Mouse (Mus musculus) embryonic facial prominence, embryonic 11.5 days (tissue): ENCODE measurements around the gene Secisbp2l. TPM values are rescaled to one million over a fixed set of nuclear protein-coding genes. Genes with fewer than 3 reads are reported as not detected.

Source experiments
- ATAC-seq: fragments of 200-750 bp; cut with Nextera tagmentation; replicated peaks from 2 replicates; pipeline ENCODE4 v1.8.0; 2017; ENCODE audit warnings: low read depth; ENCODE audit not compliant: insufficient number of reproducible peaks, low FRiP score, low TSS enrichment
- DNase-seq: peaks from one replicate; pipeline ENCODE4 v3.0.0-alpha.2; 2015; ENCODE audit warnings: low spot score
- H3K27ac ChIP-seq: fragments of 300-500 bp; sonication (generic); replicated peaks from 2 replicates; pipeline ENCODE4 v1.5.1; 2014; ENCODE audit warnings: mild to moderate bottlenecking, low read depth, low read length, control low read depth
- H3K27me3 ChIP-seq: fragments of 300-500 bp; sonication (generic); 2 replicates; pipeline ENCODE4 v1.6.1; 2014; ENCODE audit warnings: mild to moderate bottlenecking, low read length, moderate library complexity, mixed read lengths; ENCODE audit not compliant: control insufficient read depth, insufficient read depth
- H3K36me3 ChIP-seq: fragments of 300-500 bp; sonication (generic); replicated peaks from 2 replicates; pipeline ENCODE4 v1.6.1; 2014; ENCODE audit warnings: low read depth, mild to moderate bottlenecking, low read length, moderate library complexity, mixed read lengths; ENCODE audit not compliant: control insufficient read depth, insufficient read depth
- H3K4me1 ChIP-seq: fragments of 300-500 bp; sonication (generic); 2 replicates; pipeline ENCODE4 v1.6.1; 2014; ENCODE audit warnings: low read length, mixed read lengths; ENCODE audit not compliant: control insufficient read depth, insufficient read depth
- H3K4me2 ChIP-seq: fragments of 300-500 bp; sonication (generic); 2 replicates; pipeline ENCODE4 v1.6.1; 2014; ENCODE audit warnings: low read depth, mild to moderate bottlenecking, control low read depth, low read length, moderate library complexity
- H3K4me3 ChIP-seq: fragments of 300-500 bp; sonication (generic); 2 replicates; pipeline ENCODE4 v1.5.1; 2014; ENCODE audit warnings: low read depth, low read length, control low read depth
- H3K9ac ChIP-seq: fragments of 300-500 bp; sonication (generic); replicated peaks from 2 replicates; pipeline ENCODE4 v1.6.1; 2014; ENCODE audit warnings: mild to moderate bottlenecking, control low read depth, low read length
- H3K9me3 ChIP-seq: fragments of 300-500 bp; sonication (generic); replicated peaks from 2 replicates; pipeline ENCODE4 v1.6.1; 2016; ENCODE audit warnings: mild to moderate bottlenecking, low read length, inconsistent platforms, mixed read lengths; ENCODE audit not compliant: control insufficient read depth
- WGBS: fragments of 180-500 bp; shearing (Covaris S2); extraction: QIAGEN DNeasy Blood & Tissue Kit; methylation state at CpG from one replicate; pipeline ENCODE4 v1.1.7; 2014; 5-methylcytosine and 5-hydroxymethylcytosine counted together
- polyA plus RNA-seq: library from polyadenylated mRNA; unstranded; fragments of >200 nt; fragmentation: Nextera tagmentation; extraction: Ambion mirVana; gene quantifications from 2 replicates; pipeline ENCODE4 v1.2.1, GENCODE M21; 2014

The Secisbp2l gene
- polyA plus RNA-seq, 1 experiment from 2014 or later: 23.1 TPM

- Histone ChIP-seq H3K27ac (no peak overlapping the region), H3K4me1 (no peaks in the 10 kb centered on the region), H3K4me2 (peak overlapping the region; percentile 96), H3K27me3 (peaks cover 24% of the 10 kb centered on the region), H3K4me3 (peak overlapping the region; percentile 49), H3K36me3 (no peaks in the 10 kb centered on the region), H3K9me3 (no peaks in the 10 kb centered on the region), H3K9ac (peak overlapping the region; percentile 34)
- peak; percentile 55 for DNase-seq
- under 1% methylated on average over 16 of the region's 16 CpGs for WGBS
- ATAC-seq: no peak; the same call in 1 of the 2 replicates
Observed at GRCm38 (mm10) chr2:125724546-125725114, 58.0 kb downstream of the Secisbp2l start.

DNA sequence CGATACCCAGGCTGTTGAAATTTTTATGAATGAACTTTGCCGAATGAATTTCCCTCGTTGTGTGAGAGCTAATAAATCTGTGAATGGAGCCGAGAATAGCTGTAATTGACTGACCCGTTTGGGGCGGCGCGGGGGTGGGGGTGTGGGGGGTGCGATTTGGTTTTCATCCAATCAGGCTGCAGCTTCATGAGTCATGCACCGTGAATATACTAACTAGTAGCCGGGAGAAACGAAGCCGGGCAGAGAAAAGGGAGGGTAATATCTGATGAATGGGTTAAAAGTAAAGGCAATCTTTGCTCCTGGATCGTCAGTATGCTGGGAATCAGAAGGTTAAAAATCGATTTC is 58.6 kb downstream of the Secisbp2l start, which contains the start of gene Shc4:
Gene Shc4 (minus strand): TSS at position 63 of the 345 bp plus-strand sequence.
- WGBS: under 1% methylated on average over 15 of the region's 15 CpGs

GRCm38 (mm10) chr2:125723408-125724085 is 59.1 kb downstream of the Secisbp2l start:
- Histone ChIP-seq H3K27ac (no peak overlapping the region), H3K9ac (peak overlapping the region; percentile 50), H3K27me3 (peaks cover 24% of the 10 kb centered on the region), H3K9me3 (no peaks in the 10 kb centered on the region), H3K36me3 (no peaks in the 10 kb centered on the region), H3K4me2 (peak overlapping the region; percentile 96), H3K4me1 (no peaks in the 10 kb centered on the region), H3K4me3 (peak overlapping the region; percentile 49)
- WGBS: 0% methylated on average over 31 of the region's 34 CpGs
- peak; percentile 87 for ATAC-seq
- no peak for DNase-seq

More for the DNA sequence above, 58.6 kb downstream of the Secisbp2l start, which contains the start of gene Shc4:
- peak within 1 kb of the TSS; percentile 96 for H3K4me2 ChIP-seq
- ATAC-seq: peak; percentile 58
- H3K4me1 ChIP-seq: no peaks in the 10 kb centered on the region
- no peaks in the 10 kb centered on the region for H3K36me3 ChIP-seq
- no peak within 1 kb of the TSS for H3K27ac ChIP-seq
- H3K9me3 ChIP-seq: no peaks in the 10 kb centered on the region
- H3K9ac ChIP-seq: peak within 1 kb of the TSS; percentile 50
- peak within 1 kb of the TSS; percentile 49 for H3K4me3 ChIP-seq
- peak; percentile 65 for DNase-seq
- H3K27me3 ChIP-seq: peaks cover 24% of the 10 kb centered on the region

GRCm38 (mm10) chr2:125723086-125723407 is 59.6 kb downstream of the Secisbp2l start:
- ATAC-seq: no peak
- Histone ChIP-seq H3K27ac (no peak overlapping the region), H3K9ac (peak overlapping the region; percentile 50), H3K36me3 (no peaks in the 10 kb centered on the region), H3K9me3 (no peaks in the 10 kb centered on the region), H3K4me2 (peak overlapping the region; percentile 96), H3K4me1 (no peaks in the 10 kb centered on the region), H3K4me3 (peak overlapping the region; percentile 49), H3K27me3 (peaks cover 24% of the 10 kb centered on the region)
- DNase-seq: peak; percentile 23
- 2% methylated on average over 18 of the region's 18 CpGs for WGBS

GRCm38 (mm10) chr2:125716599-125716998 is 66.1 kb downstream of the Secisbp2l start:
- H3K27me3 ChIP-seq: peaks cover 3% of the 10 kb centered on the region
- H3K4me1 ChIP-seq: no peaks in the 10 kb centered on the region
- no peak overlapping the region for H3K4me2 ChIP-seq
- ATAC-seq (no peak), DNase-seq (no peak)
- H3K4me3 ChIP-seq: no peak overlapping the region
- H3K9ac ChIP-seq: no peak overlapping the region
- H3K36me3 ChIP-seq: no peaks in the 10 kb centered on the region
- 85% methylated on average over 8 of the region's 8 CpGs for WGBS
- no peak overlapping the region for H3K27ac ChIP-seq
- H3K9me3 ChIP-seq: no peaks in the 10 kb centered on the region

- H3K9ac ChIP-seq: no peak overlapping the region
- no peak overlapping the region for H3K4me3 ChIP-seq
- DNase-seq (no peak), ATAC-seq (no peak)
- H3K4me1 ChIP-seq: no peaks in the 10 kb centered on the region
- no peak overlapping the region for H3K4me2 ChIP-seq
- H3K27me3 ChIP-seq: no peaks in the 10 kb centered on the region
- no peaks in the 10 kb centered on the region for H3K36me3 ChIP-seq
- no peaks in the 10 kb centered on the region for H3K9me3 ChIP-seq
- H3K27ac ChIP-seq: no peak overlapping the region
- 82% methylated on average over 5 of the region's 5 CpGs for WGBS
Observed at GRCm38 (mm10) chr2:125706510-125706921, 76.2 kb downstream of the Secisbp2l start.

DNA sequence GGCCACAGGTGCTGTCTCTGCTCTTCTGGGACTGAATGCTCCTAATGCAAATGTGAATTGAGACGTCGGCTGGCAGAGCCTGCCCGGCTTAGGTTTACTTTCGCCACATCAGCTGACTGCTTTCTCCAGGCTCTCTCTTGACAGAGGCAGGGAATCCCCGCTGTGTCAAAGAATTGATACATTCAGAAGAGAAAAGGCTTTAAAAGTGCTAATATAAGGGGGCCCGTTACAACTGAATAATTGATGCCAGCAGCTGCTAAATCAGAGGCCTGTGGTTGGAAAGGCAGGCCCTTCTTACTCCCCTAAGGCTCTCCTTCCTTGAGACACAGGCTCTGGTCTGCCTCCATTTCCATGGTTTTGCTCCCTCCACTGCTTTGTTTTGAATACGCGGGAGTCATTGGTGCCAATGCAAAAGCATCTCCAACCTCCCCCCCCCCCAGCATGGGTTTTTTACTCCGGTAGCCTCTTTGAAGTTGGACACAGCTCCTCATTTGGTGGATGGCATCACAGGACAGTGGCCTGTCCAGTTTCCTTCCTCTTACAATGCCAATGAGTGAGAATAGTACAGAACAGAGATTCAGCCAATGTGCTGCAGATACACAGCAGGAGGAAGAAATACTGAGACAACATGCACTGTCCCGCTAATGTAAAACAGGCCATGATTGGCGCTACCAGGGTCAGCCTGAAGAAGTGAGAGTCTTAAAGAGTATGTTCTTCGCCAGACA is 77.6 kb downstream of the Secisbp2l start:
- ATAC-seq: peak; percentile 46; the same call in 1 of the 2 replicates
- no peak overlapping the region for H3K4me3 ChIP-seq
- no peak overlapping the region for H3K9ac ChIP-seq

GRCm38 (mm10) chr2:125702851-125703250 is 79.8 kb downstream of the Secisbp2l start:
- Histone ChIP-seq H3K4me3 (no peak overlapping the region), H3K4me2 (no peak overlapping the region), H3K9ac (no peak overlapping the region), H3K27me3 (no peaks in the 10 kb centered on the region), H3K27ac (no peak overlapping the region), H3K9me3 (no peaks in the 10 kb centered on the region), H3K36me3 (no peaks in the 10 kb centered on the region), H3K4me1 (no peaks in the 10 kb centered on the region)
- 95% methylated on average over 2 of the region's 2 CpGs for WGBS
- DNase-seq (no peak), ATAC-seq (no peak)

More for the DNA sequence above, 77.6 kb downstream of the Secisbp2l start:
- peak; percentile 33 for DNase-seq
- H3K27me3 ChIP-seq: no peaks in the 10 kb centered on the region
- no peak overlapping the region for H3K4me2 ChIP-seq
- WGBS: 36% methylated on average over 12 of the region's 12 CpGs
- no peaks in the 10 kb centered on the region for H3K36me3 ChIP-seq
- H3K27ac ChIP-seq: no peak overlapping the region
- no peaks in the 10 kb centered on the region for H3K4me1 ChIP-seq
- H3K9me3 ChIP-seq: no peaks in the 10 kb centered on the region
